Mouse (Mus musculus) cerebellum, adult 2 months (tissue): ENCODE measurements around the gene Sox14.

ENCODE experiments used
- CTCF ChIP-seq: fragments of 200-500 bp; IDR thresholded peaks from 2 replicates; pipeline ENCODE4 v1.5.1; 2011; ENCODE audit warnings: low read depth, mild to moderate bottlenecking, control low read depth, low read length, moderate library complexity, borderline replicate concordance; ENCODE audit not compliant: insufficient read depth
- POLR2A ChIP-seq: fragments of 200-500 bp; IDR thresholded peaks from 2 replicates; pipeline ENCODE4 v1.6.1; 2011; ENCODE audit warnings: low read length, control low read depth, borderline replicate concordance; ENCODE audit not compliant: insufficient read depth

DNA sequence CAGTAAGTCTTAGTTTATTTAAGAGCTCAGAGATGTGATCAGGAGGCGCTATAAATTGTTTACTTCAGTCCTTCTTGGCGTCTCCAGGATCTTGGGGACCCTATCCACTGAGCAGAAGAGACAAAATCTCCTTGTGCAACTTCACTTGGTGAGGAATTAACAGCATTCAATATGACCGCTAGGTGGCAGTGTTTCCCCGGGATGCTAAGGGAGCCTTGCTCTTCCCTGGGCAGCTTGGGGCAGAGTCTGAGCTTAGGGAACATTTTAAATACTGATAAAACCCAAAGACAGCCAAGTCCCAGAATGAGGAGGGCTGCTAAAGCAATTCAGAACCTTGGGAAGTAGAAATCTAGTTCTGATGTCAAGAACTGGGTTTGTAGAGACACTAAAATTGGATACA lies 29.1 kb downstream of the Sox14 start:
- TF ChIP-seq CTCF (peak; percentile 83), POLR2A (no peak)
